Mouse (Mus musculus) lung, postnatal 4 days (tissue): ENCODE measurements around the gene Hhat.
A peak's percentile ranks its signal among the peaks of the same experiment; 100 is the strongest.

ENCODE experiments used
- DNase-seq, 2 experiments: peaks; one replicate each; pipeline ENCODE4 v3.0.0; 2021

Hhat gene

GRCm38 (mm10) chr1:192784374-192784773, 13.4 kb upstream of the Hhat start:
- DNase-seq: peak; percentile 63 to 68

GRCm38 (mm10) chr1:192781256-192781655, 10.2 kb upstream of the Hhat start:
- DNase-seq: no peak

- no peak for DNase-seq
These were observed 8.0 kb upstream of the Hhat start for GRCm38 (mm10) chr1:192778869-192779514.

- no peak for DNase-seq
These were observed 7.2 kb upstream of the Hhat start for GRCm38 (mm10) chr1:192778206-192778605.

- no peak for DNase-seq
These were observed 911 bp downstream of the Hhat start for GRCm38 (mm10) chr1:192770130-192770494.

- no peak for DNase-seq
These were observed 5.5 kb downstream of the Hhat start for GRCm38 (mm10) chr1:192765531-192765930.

- no peak for DNase-seq
These were observed 6.5 kb downstream of the Hhat start for GRCm38 (mm10) chr1:192764547-192764946.

- no peak for DNase-seq
These were observed 7.8 kb downstream of the Hhat start for GRCm38 (mm10) chr1:192762946-192763933.

- DNase-seq: no peak
These were observed 14.3 kb downstream of the Hhat start for GRCm38 (mm10) chr1:192756674-192757073.

GRCm38 (mm10) chr1:192755685-192756606, 15.1 kb downstream of the Hhat start:
- DNase-seq: no peak

GRCm38 (mm10) chr1:192755246-192755645, 15.8 kb downstream of the Hhat start:
- DNase-seq: no peak

- DNase-seq: no peak
These were observed 16.8 kb downstream of the Hhat start for GRCm38 (mm10) chr1:192754268-192754667.

GRCm38 (mm10) chr1:192752659-192753601, 18.1 kb downstream of the Hhat start:
- DNase-seq: peak; percentile 19 to 29

GRCm38 (mm10) chr1:192750042-192750437, 21.0 kb downstream of the Hhat start:
- DNase-seq: no peak

GRCm38 (mm10) chr1:192749270-192750041, 21.6 kb downstream of the Hhat start:
- no peak for DNase-seq

- DNase-seq: no peak
These were observed 24.8 kb downstream of the Hhat start for GRCm38 (mm10) chr1:192746201-192746600.

GRCm38 (mm10) chr1:192745240-192746101, 25.6 kb downstream of the Hhat start:
- DNase-seq: peak; percentile 62 to 76

- no peak for DNase-seq
These were observed 26.2 kb downstream of the Hhat start for GRCm38 (mm10) chr1:192744880-192745239.

GRCm38 (mm10) chr1:192742394-192743251, 28.4 kb downstream of the Hhat start:
- DNase-seq: no peak
